Mouse (Mus musculus): ENCODE results near the gene Rnf43. TPM values are rescaled to one million over a fixed set of nuclear protein-coding genes. Genes with fewer than 3 reads are reported as not detected.

Gene Rnf43
- total and polyA plus RNA-seq, 3 experiments, result 14.6 to 17.3 TPM; not detected in 1

DNA sequence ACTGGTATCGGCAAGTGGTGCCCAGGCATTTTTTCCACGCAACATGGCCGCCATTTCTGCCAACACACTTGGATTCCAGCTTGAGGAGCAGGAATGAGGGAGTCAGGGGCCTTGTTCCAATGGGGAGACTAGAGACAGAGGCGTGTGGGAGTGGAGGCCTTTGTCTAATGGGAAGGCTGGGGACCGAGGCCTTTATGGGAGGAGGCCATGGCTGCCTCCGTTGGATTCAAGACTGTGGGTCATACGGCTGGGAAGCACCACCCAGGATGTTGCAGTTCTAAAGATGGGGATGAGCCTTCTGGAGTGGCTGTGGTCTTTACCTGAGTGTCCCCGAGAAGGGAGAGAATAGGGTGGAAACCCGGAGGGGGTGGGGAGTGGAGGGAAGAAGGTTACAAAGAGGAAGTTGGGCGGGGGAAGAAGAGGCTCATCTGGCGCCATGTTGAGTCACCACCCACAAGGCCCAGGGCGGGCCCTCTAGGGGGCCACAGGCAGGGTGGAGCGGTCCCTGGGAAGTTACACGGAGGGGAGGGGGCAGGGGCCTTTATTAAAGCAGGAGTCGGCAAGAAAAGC, 93.8 kb downstream of the Rnf43 start:
- DNase-seq (ENCODE audit: low read depth, low spot score), result peak; percentile 89
- H3K4me3 ChIP-seq (ENCODE audit: control insufficient read depth in 1 of 2, insufficient read depth in 1 of 2, low read depth in 2 of 2, low read length in 2 of 2), result peak overlapping the region; percentile 25 to 94
- H3K9me3 ChIP-seq (replicated peaks; ENCODE audit: insufficient read depth, low read length), result no peaks in the 10 kb centered on the region
- no peaks in the 10 kb centered on the region for H3K27me3 ChIP-seq (ENCODE audit: control insufficient read depth in 1 of 2, insufficient read depth in 2 of 2, low read length in 2 of 2)
- peak overlapping the region; percentile 86 for H3K27ac ChIP-seq (ENCODE audit: control insufficient read depth, low read depth, low read length)
- no peak for TF ChIP-seq MAX (IDR thresholded peaks at IDR 0.05; ENCODE audit: low read length)
- TF ChIP-seq TCF12 (IDR thresholded peaks at IDR 0.05; ENCODE audit: low read depth, low read length), result no peak
- no peak for TF ChIP-seq KAT2A (conservative IDR thresholded peaks at IDR 0.05; ENCODE audit: low read depth, low read length)
- TF ChIP-seq TBP (IDR thresholded peaks at IDR 0.05; ENCODE audit: low read depth, low read length), result peak; percentile 29; the same call in 1 of the 2 replicates
- no peak for TF ChIP-seq MAZ (IDR thresholded peaks at IDR 0.05; ENCODE audit: low read depth, low read length)
- peak; percentile 65; the same call in 1 of the 2 replicates for TF ChIP-seq UBTF (IDR thresholded peaks at IDR 0.05; ENCODE audit: borderline replicate concordance, insufficient read depth, low read depth, low read length)
- TF ChIP-seq TAL1 (IDR thresholded peaks at IDR 0.05; ENCODE audit: low read length), result no peak
- no peak for TF ChIP-seq ZNF384 (IDR thresholded peaks at IDR 0.05; ENCODE audit: low read depth, low read length)
- TF ChIP-seq POLR2A (IDR thresholded peaks at IDR 0.05; ENCODE audit: control insufficient read depth in 1 of 2, insufficient read depth in 1 of 2, low read depth in 1 of 2, low read length in 2 of 2, poor library complexity in 1 of 2), result peak in 1 of 2 experiments; percentile 69; a peak in 2 of 4 replicates
- no peak for TF ChIP-seq CHD1 (IDR thresholded peaks at IDR 0.05; ENCODE audit: low read depth, low read length)
- no peak for TF ChIP-seq MEF2A (IDR thresholded peaks at IDR 0.05; ENCODE audit: extremely low read depth, insufficient replicate concordance, low read depth, low read length, poor library complexity, severe bottlenecking)
- TF ChIP-seq USF2 (IDR thresholded peaks at IDR 0.05; ENCODE audit: borderline replicate concordance in 1 of 2, insufficient read depth in 1 of 2, low read depth in 1 of 2, low read length in 2 of 2), result no peak
- no peak for TF ChIP-seq E2F4 (IDR thresholded peaks at IDR 0.05; ENCODE audit: borderline replicate concordance, low read depth, low read length)
- TF ChIP-seq MXI1 (IDR thresholded peaks at IDR 0.05; ENCODE audit: low read depth, low read length), result no peak
- no peak for TF ChIP-seq ELF1 (IDR thresholded peaks at IDR 0.05; ENCODE audit: low read depth, low read length)
- no peak for TF ChIP-seq ZKSCAN1 (IDR thresholded peaks at IDR 0.05; ENCODE audit: low read depth, low read length)
- no peak for TF ChIP-seq ZMIZ1 (IDR thresholded peaks at IDR 0.05; ENCODE audit: low read depth, low read length)
- TF ChIP-seq SIN3A (IDR thresholded peaks at IDR 0.05; ENCODE audit: low read length), result no peak
- no peak for TF ChIP-seq BHLHE40 (IDR thresholded peaks at IDR 0.05; ENCODE audit: borderline replicate concordance, low read depth, low read length)
- no peak for TF ChIP-seq RAD21 (IDR thresholded peaks at IDR 0.05; ENCODE audit: low read depth, low read length)
- no peak for TF ChIP-seq JUND (IDR thresholded peaks at IDR 0.05; ENCODE audit: low read depth, low read length)
- TF ChIP-seq USF1 (IDR thresholded peaks at IDR 0.05; ENCODE audit: low read depth, low read length), result no peak
- TF ChIP-seq NRF1 (IDR thresholded peaks at IDR 0.05; ENCODE audit: insufficient read depth, low read depth, low read length, poor library complexity, severe bottlenecking), result no peak
- TF ChIP-seq RCOR1 (IDR thresholded peaks at IDR 0.05; ENCODE audit: low read depth, low read length), result no peak
- TF ChIP-seq MYB (IDR thresholded peaks at IDR 0.05; ENCODE audit: low read depth, low read length), result no peak
- TF ChIP-seq CHD2 (IDR thresholded peaks at IDR 0.05; ENCODE audit: low read length), result no peak
- peak; percentile 96; the same call in 1 of the 2 replicates for TF ChIP-seq POLR2AphosphoS5 (IDR thresholded peaks at IDR 0.05; ENCODE audit: borderline replicate concordance, low read depth, low read length)
- TF ChIP-seq CTCF (IDR thresholded peaks at IDR 0.05 in 2 of 3, conservative IDR thresholded peaks at IDR 0.05 in 1 of 3; ENCODE audit: control insufficient read depth in 1 of 3, insufficient read depth in 1 of 3, low read depth in 2 of 3, low read length in 3 of 3, poor library complexity in 1 of 3, severe bottlenecking in 1 of 3), result peak in 1 of 3 experiments; percentile 27; a peak in 1 of 6 replicates
- H3K9ac ChIP-seq (ENCODE audit: control insufficient read depth, low read depth, low read length, poor library complexity, severe bottlenecking), result peak overlapping the region; percentile 95
- peaks cover 5 to 27% of the 10 kb centered on the region in 2 experiments; a peak in 3 of 4 replicates for H3K4me1 ChIP-seq (ENCODE audit: control insufficient read depth in 1 of 2, insufficient read depth in 2 of 2, low read length in 2 of 2)
- H3K36me3 ChIP-seq (ENCODE audit: control insufficient read depth in 1 of 2, insufficient read depth in 2 of 2, low read length in 2 of 2), result peaks cover 2 to 23% of the 10 kb centered on the region in 2 experiments; a peak in 3 of 4 replicates
- H3K79me2 ChIP-seq (ENCODE audit: control insufficient read depth, insufficient read depth, low read length, poor library complexity), result peaks cover 54% of the 10 kb centered on the region
